Mouse (Mus musculus) embryo, embryonic 10.5 days (tissue): ENCODE measurements around the gene Masp2.

Experiments used
- DNase-seq: peaks from one replicate; pipeline ENCODE4 v3.0.0-alpha.2; 2015; ENCODE audit warnings: low spot score

Gene Masp2

GRCm38 (mm10) chr4:148600316-148600715 is 2.0 kb upstream of the Masp2 start:
- DNase-seq, result no peak

- no peak for DNase-seq
These were observed 483 bp upstream of the Masp2 start for GRCm38 (mm10) chr4:148601871-148602270.

GRCm38 (mm10) chr4:148603376-148604139 is 1.2 kb downstream of the Masp2 start:
- DNase-seq, result no peak

- DNase-seq, result no peak
These were observed 1.8 kb downstream of the Masp2 start for GRCm38 (mm10) chr4:148604141-148604540.

GRCm38 (mm10) chr4:148604541-148605165 is 2.3 kb downstream of the Masp2 start:
- peak; percentile 80 for DNase-seq

- peak; percentile 67 for DNase-seq
These were observed 5.4 kb downstream of the Masp2 start for GRCm38 (mm10) chr4:148607758-148608157.

- DNase-seq, result no peak
These were observed 7.5 kb downstream of the Masp2 start for GRCm38 (mm10) chr4:148609805-148610204.

GRCm38 (mm10) chr4:148610631-148611364 is 8.4 kb downstream of the Masp2 start:
- DNase-seq, result no peak

GRCm38 (mm10) chr4:148612557-148612956 is 10.2 kb downstream of the Masp2 start:
- DNase-seq, result no peak

GRCm38 (mm10) chr4:148613738-148614137 is 11.4 kb downstream of the Masp2 start:
- no peak for DNase-seq

GRCm38 (mm10) chr4:148619805-148620204 is 17.5 kb downstream of the Masp2 start:
- DNase-seq, result no peak

GRCm38 (mm10) chr4:148620718-148621117 is 18.4 kb downstream of the Masp2 start:
- no peak for DNase-seq

- DNase-seq, result no peak
These were observed 20.1 kb downstream of the Masp2 start for GRCm38 (mm10) chr4:148622485-148622884.

- DNase-seq, result no peak
These were observed 21.3 kb downstream of the Masp2 start for GRCm38 (mm10) chr4:148623609-148624008.

GRCm38 (mm10) chr4:148625010-148625409 is 22.7 kb downstream of the Masp2 start:
- no peak for DNase-seq

GRCm38 (mm10) chr4:148625756-148626622 is 23.6 kb downstream of the Masp2 start:
- peak; percentile 71 for DNase-seq

GRCm38 (mm10) chr4:148626623-148627185 is 24.4 kb downstream of the Masp2 start, which contains the start of gene Tardbp:
Gene Tardbp, minus strand, starts transcription at chr4:148627019.
- peak; percentile 97 for DNase-seq

GRCm38 (mm10) chr4:148627246-148627645 is 24.9 kb downstream of the Masp2 start:
- no peak for DNase-seq

GRCm38 (mm10) chr4:148632013-148632692 is 29.8 kb downstream of the Masp2 start:
- DNase-seq, result no peak

GRCm38 (mm10) chr4:148633395-148634061 is 31.2 kb downstream of the Masp2 start:
- DNase-seq, result no peak
